Mouse (Mus musculus) Muller cell, postnatal 12 days (primary cell): ENCODE measurements around the gene Tmem144.
A peak's percentile ranks its signal among the peaks of the same experiment; 100 is the strongest.

ENCODE experiments used
- DNase-seq: peaks from one replicate; pipeline ENCODE4 v3.0.0-alpha.2; 2015; ENCODE audit errors: inconsistent ontology term

The Tmem144 gene

DNA sequence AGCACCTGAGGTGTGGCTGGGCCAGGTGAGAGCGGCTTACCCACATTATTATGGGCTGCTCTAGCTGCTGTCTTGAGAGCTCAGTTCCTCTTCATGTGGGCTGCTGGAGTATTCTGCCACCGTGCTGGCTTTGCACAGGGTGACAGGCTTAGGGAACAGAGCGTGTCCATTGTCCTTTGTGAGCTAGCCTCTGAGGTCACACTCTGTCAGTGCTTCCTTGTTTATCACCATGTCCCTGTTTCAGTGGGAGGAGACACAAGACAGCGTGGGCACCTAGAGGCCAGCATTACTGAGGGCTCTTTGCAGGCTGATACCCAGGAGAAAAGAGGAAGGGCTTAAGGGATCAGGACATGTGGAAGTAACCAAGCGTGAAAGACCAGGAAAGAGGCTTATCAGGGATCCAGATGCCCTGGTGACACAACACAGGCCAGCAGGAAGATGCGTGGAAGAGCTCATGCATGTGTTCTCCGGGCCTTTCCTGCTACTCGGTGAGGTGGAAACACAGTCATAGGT lies at the start of gene Tmem144:
Gene Tmem144 (minus strand): TSS at position 120 of the 513 bp plus-strand sequence.
- peak; percentile 31 for DNase-seq

GRCm38 (mm10) chr3:79901734-79902133 lies 49.2 kb upstream of the Tmem144 start:
- DNase-seq: no peak

DNA sequence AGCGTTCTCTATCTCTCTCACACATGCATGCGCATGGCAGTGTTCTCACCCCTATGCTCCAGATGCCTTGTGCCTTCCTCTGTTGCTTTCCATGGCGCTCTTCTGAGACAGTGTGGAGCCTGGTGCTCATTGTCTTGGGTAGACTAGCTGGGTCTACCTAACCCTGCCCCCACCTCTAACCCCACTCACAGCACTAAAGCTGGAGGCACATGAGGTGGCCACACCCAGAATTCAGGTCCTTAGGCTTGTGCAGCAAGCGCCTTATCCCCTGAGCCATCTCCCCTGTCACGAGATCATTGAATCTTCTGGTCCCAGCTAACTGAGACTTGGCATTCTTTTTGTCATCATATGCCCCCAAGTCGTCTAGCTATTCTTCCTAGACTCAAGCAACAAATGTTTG lies 48.7 kb upstream of the Tmem144 start:
- DNase-seq: no peak

DNA sequence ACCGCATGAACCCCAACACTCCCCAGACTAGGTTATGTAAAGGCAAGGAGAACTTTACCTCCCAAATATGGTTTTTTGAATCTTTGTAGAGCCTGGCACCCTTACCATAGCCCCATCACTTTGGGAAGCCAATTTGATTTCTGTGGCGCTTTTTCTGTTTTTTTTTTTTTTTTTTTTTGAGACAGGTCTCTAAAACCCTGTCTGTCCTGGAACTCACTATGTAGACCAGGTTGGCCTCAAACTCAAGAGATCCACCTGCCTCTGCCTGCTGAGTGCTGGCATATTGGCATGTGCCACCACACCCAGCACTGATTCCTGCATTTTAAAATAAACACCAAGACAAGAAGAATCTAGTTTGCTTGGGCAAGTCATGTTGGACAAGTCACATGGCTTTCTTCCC lies 47.9 kb upstream of the Tmem144 start:
- no peak for DNase-seq

DNA sequence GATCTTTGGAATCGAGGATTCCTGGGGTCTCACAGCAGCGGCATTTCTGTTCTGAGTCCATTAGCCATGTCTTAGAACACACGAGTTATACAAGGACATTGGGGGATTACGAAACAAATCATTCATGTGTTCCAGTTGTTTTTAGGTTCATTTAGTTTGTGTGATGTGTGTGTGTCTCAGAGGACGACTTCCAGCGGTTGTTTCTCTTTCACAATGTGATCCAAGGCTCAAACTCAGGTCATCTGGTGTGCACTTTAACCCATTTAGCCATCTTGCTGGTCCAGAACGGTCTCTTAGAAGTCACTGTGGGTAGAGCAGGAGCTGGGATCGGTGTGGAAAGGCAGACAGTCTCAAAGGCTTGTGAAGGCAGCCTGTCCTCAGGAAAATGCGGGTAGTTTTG lies 47.3 kb upstream of the Tmem144 start:
- DNase-seq: no peak

GRCm38 (mm10) chr3:79898514-79898913 lies 45.9 kb upstream of the Tmem144 start:
- peak; percentile 15 for DNase-seq

DNA sequence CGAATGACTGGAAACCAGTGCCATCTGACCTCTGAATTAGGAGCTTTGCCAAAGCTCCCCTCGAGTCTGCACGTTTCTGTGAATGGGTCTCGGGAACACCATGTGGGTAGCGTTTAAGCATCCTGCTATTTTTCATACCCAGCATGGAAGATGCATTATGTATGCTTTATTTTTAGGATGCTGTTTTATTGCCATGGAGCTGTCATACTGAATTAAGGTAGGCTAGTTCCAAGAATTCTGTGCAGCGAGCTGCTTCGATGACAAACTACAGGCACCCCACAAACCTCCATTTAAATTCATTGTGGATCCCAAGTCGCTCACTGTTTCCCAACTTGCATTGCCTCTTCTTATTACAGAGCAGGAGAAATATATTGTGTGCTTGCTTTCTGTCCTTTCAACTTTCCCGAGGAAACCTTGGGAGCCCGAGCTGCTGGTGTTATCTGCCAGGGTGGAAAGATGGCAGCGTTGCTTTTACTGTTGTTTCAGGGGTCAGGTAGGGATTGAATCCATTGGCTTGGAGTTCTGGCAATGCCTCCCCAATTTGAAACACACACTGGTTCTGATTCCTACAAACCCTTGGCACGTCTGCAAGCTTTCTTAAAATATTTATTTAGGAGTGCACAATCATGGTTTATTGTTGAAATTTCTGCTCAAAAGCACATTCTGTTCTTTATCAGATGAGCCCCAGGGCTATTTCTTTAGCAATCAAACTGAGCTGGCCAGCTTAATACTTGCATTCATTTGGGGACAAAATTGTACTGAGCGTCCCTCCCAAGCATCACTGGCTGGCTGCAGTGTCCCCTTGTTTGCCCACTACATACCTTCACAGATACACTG lies 45.2 kb upstream of the Tmem144 start:
- no peak for DNase-seq

GRCm38 (mm10) chr3:79887966-79888365 lies 35.4 kb upstream of the Tmem144 start:
- DNase-seq: no peak

DNA sequence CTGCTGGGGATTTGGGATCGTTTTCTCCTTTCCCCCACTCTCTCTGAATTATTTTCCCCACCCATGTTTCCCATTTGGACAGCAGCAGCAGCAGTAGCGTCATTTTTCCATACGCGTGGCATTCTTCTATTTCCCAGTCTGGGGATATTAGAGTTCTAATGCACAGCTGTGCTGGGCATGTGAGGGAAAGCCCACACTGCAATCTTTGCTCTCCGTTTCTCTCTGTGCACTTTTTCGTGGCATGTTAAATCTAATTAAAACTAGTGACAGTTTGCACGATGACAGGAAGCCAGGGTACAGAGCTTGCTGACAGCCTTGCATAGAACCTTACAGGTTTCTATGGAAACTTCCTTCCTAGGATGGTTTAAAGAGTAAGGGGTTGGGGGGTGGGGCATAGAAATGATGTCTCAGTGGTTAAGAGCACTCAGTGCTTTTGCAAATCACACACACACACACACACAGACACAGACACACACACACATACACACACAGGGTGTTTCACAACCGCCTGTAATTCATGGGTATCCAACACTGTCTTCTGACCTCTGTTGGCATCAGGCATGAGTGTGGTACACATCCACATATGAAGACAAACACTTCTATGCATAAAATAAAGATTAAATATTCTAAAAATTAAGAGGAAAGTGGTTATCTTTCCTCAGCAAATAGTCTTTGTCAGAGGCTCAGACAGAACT lies 34.7 kb upstream of the Tmem144 start:
- DNase-seq: no peak

- no peak for DNase-seq
Measured at GRCm38 (mm10) chr3:79886357-79887091, 34.0 kb upstream of the Tmem144 start.

DNA sequence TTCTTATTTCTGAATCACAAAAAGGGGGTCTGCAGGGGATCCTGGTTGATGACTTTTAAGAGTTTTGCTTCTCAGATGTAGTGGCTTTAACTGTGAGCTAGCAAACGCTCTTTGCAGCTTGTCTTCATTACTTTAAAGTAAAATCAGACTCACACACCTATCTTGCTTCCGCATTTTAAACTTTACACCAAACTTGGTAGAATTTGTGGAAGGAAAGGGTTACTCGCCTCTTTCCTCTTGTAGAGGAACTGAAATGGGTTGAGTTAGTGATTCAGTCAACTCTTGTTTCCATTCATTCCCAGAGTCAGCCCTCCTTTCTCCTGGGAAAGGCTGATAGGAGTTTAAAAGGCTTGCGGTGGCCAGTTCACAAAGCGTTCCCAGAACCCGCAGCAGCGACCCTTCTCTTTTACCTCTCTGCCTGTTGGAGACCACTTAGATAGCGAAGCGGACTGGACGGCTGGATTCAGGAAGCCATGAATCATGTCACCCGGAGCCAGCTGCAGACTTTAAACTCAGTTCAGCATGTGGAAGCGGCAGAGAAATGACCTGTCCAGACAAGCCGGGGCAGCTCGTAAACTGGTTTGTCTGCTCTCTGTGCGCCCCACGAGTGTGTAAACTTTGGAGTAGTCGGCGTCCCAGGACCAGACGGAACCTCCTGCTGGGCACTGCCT lies 33.2 kb upstream of the Tmem144 start:
- DNase-seq: no peak

GRCm38 (mm10) chr3:79884761-79885189 lies 32.2 kb upstream of the Tmem144 start:
- peak; percentile 64 for DNase-seq

DNA sequence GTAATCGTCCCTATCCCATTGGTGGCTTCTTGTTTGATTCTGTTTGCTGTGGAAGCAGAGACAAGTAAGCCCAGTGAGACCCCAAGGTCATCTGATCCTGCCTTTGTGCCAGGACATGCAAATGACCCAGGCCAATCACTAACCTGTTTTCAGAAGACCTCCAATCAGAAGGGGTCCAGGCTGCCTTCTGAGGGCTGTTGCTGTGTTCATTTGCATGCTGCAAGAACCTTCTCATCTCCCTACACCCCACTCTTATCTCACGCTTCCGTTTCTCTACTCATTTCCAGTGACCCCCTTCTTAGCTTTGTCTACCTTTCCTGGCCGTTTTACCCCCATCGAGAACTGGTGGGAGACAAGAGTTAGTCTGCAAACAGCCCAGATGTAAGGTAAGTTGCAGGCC lies 31.7 kb upstream of the Tmem144 start, which contains the start of gene Fam198b:
Gene Fam198b (plus strand): TSS at position 229 of the 400 bp plus-strand sequence.
- no peak for DNase-seq

DNA sequence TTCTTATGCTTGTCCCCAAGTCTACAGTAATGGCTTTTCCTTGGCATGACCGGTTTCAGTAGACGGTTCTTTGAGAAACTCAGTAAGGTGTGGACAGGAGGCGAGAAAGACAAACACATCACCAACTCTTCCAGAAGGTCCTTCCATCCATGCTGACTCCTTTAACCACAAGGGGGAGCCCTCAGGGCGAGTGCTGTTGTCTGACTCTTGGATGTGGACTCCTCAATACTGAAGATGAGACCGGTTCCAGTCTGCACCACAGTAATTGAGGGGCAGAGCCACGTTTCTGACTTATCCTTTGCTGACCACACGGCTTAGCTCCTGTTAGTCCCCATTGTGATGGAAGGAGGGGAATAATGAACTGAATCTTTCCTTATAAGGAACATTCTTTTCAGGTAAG lies 30.5 kb upstream of the Tmem144 start:
- DNase-seq: peak; percentile 52

GRCm38 (mm10) chr3:79881645-79882044 lies 29.1 kb upstream of the Tmem144 start:
- DNase-seq: no peak

DNA sequence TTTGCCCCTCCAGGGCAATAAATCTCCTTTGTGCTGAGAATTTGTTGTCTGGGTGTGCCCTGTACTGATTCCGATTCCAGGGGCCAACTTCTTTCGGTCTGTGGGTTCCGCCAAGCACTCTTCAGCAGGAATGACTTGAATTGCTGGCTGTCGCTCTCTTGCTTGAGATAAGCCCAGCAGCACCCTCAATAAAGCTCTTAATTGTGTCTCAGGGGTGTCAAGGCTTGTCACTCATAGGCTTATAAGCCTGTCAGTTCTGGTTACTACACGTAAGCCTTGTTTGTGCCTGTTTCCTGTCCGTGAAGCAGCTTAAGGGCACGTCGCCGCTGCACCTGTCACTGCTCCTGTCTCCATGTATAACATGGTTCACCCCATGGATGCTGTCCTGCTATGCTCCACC lies 26.7 kb upstream of the Tmem144 start:
- DNase-seq: no peak

DNA sequence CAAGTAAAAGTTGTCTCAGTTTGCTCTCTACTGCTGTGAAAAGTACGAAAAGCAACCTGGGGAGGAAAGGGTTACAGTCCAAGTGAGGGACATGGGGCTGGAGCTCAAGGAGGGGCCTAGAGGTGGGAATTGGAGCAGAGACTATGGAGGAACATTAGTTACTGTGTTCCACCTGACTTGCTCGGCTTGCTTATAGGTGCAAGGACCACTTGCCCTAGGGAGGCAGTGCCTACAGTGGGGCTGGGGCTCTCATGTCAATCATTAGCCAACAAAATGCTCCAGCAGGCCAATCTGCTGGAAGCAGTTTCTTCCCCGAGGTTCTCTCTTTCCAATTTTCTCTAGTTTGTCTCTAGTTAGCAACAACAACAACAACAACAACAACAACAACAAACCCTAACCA lies 25.8 kb upstream of the Tmem144 start:
- no peak for DNase-seq

DNA sequence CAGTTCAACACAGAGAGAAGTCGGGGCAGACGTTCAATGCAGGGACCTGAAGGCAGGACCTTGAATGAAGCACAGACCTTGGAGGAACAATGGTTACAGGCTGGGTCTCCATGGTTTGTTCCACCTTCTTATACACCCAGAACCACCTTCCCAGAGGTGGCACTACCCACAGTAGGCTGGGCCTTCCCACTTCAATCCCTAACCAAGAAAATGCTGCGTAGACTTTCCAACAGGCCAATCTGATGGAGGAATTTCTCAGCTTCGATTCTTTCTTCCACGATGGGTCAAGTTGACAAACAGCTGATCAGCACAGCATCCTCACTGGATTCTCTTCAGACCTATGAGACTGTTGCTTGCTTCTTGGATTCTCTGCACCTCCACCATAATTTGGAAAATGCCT lies 22.9 kb upstream of the Tmem144 start:
- DNase-seq: no peak

GRCm38 (mm10) chr3:79867121-79867709 lies 14.6 kb upstream of the Tmem144 start:
- DNase-seq: no peak

- DNase-seq: no peak
Measured at GRCm38 (mm10) chr3:79866526-79866925, 14.0 kb upstream of the Tmem144 start.

DNA sequence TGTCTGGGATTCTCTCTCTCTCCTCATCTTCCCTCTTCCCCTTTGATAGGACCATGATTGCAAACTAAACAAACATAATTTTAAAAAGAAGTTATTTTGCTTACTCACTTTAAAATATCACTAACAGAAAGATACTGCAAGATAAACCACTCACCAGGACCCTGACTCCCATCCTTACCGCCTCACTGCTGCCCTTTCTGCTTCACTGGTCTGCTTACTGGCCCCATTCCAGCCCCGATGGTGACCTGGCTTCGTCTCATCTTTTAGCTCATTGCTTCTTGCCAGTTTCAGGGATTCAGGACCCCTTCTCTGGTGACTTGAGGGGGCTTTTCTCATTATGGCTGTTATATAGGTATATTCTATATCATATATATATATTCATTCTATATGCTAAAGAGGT lies 13.5 kb upstream of the Tmem144 start:
- DNase-seq: no peak
